Mouse (Mus musculus): ENCODE results near the gene Pfn2.
A peak's percentile ranks its signal among the peaks of the same experiment; 100 is the strongest.

Pfn2 gene

DNA sequence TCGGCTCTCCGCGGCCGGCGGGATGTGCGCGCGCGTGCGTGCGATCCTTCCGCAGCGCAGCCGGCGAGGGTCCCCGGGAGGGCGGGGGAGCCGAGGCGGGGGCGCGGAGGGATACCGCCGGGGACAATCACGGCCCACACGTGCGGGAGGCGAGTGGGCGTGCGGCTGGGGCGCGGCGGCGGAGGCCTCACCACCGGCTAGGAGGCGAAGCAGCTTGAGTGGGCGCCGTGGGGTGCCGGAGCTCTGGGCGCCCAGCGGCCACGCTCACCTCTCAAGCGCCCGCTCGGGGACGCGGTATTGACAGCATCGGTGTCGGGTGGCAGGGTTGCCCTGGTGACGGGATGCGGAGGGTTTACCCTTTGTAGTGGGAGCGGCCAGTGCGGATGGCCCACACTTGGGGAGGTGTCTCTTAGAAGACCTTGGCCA is at the start of gene Pfn2:
Gene Pfn2, minus strand, starts transcription at position 320 of the 426 bp plus-strand sequence.
- peak; percentile 80 for DNase-seq

DNA sequence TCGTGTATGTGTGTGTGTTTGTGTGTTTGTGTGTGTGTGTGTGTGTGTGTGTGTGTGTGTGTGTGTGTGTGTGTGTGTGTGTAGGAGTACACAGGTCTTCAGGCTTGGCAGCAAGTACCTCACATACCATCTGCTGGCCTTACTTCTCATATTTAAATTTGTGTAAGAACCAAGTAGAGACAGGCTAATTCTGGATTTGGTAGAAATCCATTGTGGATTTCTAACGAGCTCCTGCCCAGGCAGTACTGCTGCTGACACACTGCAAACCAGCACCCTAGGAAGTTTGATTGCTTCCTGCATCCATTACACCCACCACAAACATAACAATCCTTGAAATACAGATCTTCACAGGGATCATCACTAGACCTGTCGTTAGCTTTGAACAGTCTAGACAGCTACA is 35.1 kb upstream of the Pfn2 start:
- DNase-seq, result no peak

DNA sequence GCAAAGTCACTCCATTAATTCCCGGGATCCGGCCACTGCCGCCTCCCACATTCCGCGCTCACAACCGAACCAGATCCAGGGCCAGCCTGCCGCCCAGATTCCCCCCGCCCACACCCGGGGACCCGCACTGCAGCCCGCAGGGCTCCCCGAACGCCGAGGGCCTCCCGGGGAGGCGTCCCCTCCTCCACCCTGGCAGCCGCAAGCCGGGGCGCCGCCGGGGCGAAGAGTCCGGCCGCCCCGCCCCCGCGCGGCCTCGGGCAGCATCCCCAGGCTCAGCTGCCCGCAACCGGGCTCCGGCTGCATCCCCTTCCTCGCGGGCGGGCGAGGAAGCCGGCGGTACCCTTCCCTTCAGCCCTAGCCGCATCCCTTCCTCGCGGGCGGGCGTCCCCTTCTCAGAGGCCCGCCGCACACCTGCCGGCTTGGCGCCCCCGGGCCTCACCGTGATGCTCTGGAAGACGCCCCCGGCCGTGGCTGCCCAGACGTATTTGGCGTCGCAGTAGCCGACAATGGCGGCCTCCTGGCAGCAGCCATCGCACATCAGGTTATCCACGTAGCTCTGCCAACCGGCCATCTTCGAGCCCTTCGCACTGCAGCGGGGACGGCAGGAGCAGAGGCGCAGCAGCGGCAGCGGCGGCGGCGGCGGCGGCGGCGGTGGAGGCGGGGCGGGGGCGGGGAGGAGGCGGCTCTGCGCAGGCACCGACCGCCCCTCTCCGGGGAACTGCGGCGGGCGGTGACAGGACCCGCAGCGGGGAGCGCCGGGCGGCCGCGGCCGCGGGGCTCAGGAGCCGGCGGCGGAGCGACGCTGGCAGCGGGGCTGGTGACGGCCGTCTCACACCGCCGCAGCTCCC is 743 bp downstream of the Pfn2 start:
- peak; percentile 68 for DNase-seq

DNA sequence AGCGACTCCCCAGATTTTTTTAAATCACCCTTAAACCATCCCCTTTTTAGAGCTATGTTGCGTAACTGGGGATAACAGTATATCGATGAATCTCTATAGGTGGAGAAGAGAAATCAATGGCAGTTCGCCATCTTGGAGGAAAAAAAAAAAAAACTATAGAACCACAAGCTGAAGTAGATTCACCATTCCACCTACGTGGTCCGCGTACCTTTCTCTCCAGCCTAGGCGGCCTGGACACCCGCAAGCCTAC is 1.3 kb downstream of the Pfn2 start:
- no peak for DNase-seq

DNA sequence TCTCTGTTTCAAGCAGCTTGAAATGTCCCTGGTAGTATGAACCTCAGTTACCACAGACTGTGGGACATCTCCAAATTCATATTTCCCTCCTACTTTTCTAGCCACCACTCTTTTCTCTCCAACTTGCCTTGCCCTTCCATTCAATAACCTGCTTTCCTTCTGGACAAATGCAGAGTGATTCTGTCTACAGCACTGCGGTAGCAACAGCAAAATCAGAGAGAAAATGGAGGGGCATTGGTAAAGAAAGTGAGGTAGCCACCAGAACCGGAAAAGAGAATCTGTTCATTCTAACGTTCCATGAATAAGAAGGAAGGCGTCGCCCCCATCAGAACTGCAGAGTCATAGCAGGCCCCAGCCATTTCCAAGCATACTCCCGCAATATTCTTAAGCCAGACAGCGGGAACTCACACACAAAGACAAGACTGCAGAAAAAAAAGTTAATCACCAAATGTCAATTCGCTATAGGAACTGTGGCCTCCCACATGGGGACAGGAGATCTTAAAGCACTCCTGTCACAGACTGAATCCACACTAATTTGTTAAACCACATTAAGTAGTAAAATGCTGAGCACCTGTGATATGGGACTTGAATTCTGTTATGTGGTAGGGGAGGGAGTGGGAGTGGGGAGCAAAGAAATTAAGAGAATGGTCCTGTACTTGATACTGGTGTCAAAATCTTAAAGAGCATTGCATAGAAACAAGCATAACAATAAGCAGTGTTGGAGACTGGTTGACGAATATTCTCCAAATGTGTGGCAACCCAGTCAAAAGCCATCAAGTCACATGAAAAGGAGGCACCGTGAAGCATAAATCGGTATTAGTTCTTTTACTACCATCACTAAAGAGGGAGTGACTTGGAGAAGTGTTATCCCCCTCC is 1.9 kb downstream of the Pfn2 start:
- DNase-seq, result peak; percentile 27

DNA sequence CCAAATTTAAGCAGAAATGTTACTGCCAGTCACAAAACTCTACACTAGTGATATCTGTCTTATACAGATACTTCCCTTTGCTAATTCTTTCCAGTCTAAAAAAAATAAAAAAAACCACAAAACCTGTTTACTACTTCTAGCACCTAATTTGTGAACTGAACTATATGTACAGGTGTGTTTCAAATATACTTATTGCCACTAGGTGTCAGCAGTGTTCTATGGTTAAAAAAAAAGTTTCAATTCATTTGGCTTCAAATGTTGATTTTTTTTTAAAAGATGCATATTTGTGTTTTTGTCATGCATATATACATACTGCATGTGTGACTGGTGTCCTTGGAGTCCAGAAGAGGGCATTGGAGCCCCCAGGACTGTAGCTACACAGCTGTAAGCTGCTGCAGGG is 4.1 kb downstream of the Pfn2 start:
- no peak for DNase-seq

DNA sequence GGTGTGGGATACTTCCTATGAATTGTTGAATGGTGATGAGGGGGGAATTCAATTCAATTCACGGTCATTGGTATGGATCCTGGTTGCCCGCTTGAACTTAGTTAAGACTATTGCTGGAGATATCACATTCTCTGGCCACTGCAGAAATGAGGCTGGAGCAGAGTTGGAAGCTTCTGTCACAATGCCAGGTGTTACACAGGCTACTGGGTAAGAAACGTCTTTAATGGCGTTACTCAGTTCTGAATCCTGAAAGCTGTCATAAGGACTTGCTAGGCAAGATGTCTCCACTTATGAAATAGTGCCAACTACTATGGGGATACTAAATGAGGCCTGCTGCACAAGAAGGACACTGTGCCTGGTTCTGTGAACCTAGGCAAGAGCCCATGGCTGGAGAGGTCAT is 11.0 kb downstream of the Pfn2 start:
- DNase-seq, result no peak

DNA sequence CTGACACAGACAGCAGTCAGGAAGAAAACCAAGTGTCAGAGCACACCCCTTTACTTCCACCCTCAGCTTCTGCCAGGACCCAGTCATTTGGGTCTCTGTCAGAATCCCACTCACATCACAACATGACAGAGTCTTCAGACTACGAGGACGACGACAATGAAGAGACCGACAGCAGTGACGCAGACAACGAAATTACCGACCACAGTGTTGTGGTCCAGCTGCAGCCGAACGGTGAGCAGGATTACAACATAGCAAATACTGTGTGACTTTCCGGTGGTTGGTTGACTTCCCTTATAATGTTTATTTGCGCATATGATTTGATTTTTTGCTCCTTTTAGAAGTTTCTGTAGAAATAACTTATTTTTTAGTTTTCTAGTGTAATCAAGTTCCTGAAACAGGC is 14.3 kb downstream of the Pfn2 start:
- DNase-seq, result no peak

DNA sequence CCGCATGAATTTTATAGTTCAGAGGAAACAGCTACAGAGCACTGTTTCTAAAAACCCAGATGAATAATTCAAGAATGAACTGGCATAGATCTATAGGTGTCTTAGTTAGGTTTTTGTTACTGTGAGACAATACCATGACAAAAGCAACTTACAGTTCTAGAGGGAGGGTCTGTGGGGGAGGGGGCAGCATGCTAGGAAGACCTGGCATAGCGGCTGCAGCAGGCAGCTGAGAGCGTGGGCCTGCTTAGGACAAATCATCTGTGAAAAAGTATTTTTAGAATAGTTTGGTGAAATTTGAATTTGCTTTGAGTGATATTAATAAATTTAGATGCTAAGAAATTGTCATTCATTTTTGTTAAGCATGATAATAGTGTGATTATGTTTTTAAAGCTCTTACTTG is 22.0 kb downstream of the Pfn2 start:
- no peak for DNase-seq

DNA sequence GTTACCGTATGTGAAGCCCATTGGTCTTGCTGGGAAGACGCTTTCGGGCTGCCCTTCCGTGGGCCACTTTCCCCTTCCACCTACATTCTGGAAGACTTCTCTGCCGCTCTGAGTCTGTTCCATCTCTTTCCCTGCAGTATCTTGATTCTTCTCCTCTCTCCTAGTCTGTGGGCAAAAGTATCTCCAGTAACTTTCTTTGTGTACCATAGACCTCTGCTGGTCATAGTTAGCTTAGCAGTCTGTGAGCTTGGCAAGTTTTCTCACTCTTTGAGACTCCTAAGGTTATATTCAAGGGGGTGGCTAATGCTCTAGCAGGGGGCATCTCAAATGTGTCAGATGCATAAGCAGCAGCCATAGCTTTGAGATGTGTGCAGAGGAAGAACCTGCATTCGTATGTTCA is 32.4 kb downstream of the Pfn2 start:
- DNase-seq, result no peak

DNA sequence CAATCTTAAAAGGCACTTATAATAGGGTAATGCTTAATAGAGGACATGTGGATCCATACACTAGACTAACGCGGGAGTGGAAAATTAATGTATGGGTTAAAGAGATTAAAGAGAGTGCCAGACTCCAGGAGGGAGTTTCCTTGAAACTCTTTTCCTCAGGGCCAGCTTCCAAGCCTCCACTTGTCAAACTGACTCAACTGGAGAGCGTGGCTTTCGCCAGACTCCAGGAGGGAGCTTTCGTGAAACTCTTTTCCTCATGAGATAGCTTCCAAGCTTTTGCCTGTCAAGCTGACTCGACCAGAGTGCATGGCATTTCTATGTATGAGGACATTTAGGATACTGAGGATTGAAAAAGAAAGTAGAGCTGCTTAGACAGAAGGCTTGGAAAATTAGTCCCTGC is 52.8 kb downstream of the Pfn2 start:
- peak; percentile 9 for DNase-seq
